Mouse (Mus musculus) adrenal gland, postnatal 4 days (tissue): Measurements from ENCODE around the gene Sycp1. TPM values are rescaled to one million over a fixed set of nuclear protein-coding genes. Genes with fewer than 3 reads are reported as not detected.

ENCODE experiments used
- total RNA-seq, 2 experiments: library from RNA; stranded (reverse); gene quantifications; 2 replicates each; pipeline ENCODE4 v1.2.3; 2021

Sycp1 gene
- total RNA-seq, 2 experiments from 2014 or later = 0.56 TPM; not detected in 1

Other genes starting within 250 kb of the Sycp1 start
- gene Tspan2, start 201.6 kb downstream of the Sycp1 start, total RNA-seq = 10 to 100 TPM; 15.3 to 19.9 TPM
- not detected for gene Tshb, start 153.4 kb downstream of the Sycp1 start, total RNA-seq
- under 1 TPM in 1 of 2 experiments, not detected in 1; 0.48 TPM for gene Nr1h5, start 28.0 kb upstream of the Sycp1 start, total RNA-seq
- gene Sike1, start 59.6 kb upstream of the Sycp1 start, total RNA-seq = 100 to 1,000 TPM in 1 of 2 experiments, 10 to 100 TPM in 1; 96.7 to 105 TPM
- gene Csde1, start 84.3 kb upstream of the Sycp1 start, total RNA-seq = 100 to 1,000 TPM; 337 to 354 TPM
- gene Nras, start 122.2 kb upstream of the Sycp1 start, total RNA-seq = 100 to 1,000 TPM; 105 to 109 TPM
- gene Ampd1, start 137.9 kb upstream of the Sycp1 start, total RNA-seq = 1 to 10 TPM; 3.4 to 7.6 TPM
- gene Dennd2c, start 166.5 kb upstream of the Sycp1 start, total RNA-seq = 1 to 10 TPM; 3.1 to 3.8 TPM
- gene Bcas2, start 235.6 kb upstream of the Sycp1 start, total RNA-seq = 10 to 100 TPM; 66.8 to 75.5 TPM